In genomic region chr4:134797621-134798020, GRCm38 (mm10) we compare ENCODE assay signal across 18 mouse cellular contexts. TPM values are rescaled to one million over a fixed set of nuclear protein-coding genes. Genes with fewer than 3 reads are reported as not detected.
DNase-seq lines count a peak whose midpoint lies in the region; ATAC-seq and TF ChIP-seq lines count a peak whose summit lies in the region.
"Had no signal": no experiment of that assay in that cellular context is flagged by ENCODE, and none has a peak within 500 bp of the region (broad histone marks: within the 10 kb centered on the region; RNA-seq: fewer than 3 reads in every experiment).

No protein-coding gene starts in this region.

- peaks cover 7% of the 10 kb centered on the region for H3K4me1 ChIP-seq in heart, adult 2 months (ENCODE audit: control insufficient read depth, insufficient read depth, low read length)
- H3K4me1 ChIP-seq in heart, embryonic 12.5 days (replicated peaks), result peaks cover 25% of the 10 kb centered on the region
- H3K4me1 ChIP-seq in kidney, adult 2 months (ENCODE audit: control insufficient read depth, insufficient read depth, low read length), result peaks cover 23% of the 10 kb centered on the region; the same call in 1 of the 2 replicates
- peaks cover 7% of the 10 kb centered on the region; the same call in 1 of the 2 replicates for H3K4me1 ChIP-seq in spleen, adult 2 months (ENCODE audit: control insufficient read depth, insufficient read depth, insufficient read length)
- H3K4me1 ChIP-seq: forebrain, embryonic 13.5 days; hindbrain, embryonic 15.5 days; midbrain, embryonic 13.5 days had no signal

- intact Hi-C loops in heart, adult 2 months (cut with DNase I), result no loop called here

- TF ChIP-seq CTCF in heart, adult 2 months (IDR thresholded peaks at IDR 0.05), result no peak
- TF ChIP-seq CTCF in kidney, adult 2 months (conservative IDR thresholded peaks at IDR 0.05; ENCODE audit: insufficient read depth, insufficient read length, low read depth, low read length), result no peak
- TF ChIP-seq CTCF in spleen, adult 2 months (IDR thresholded peaks at IDR 0.05; ENCODE audit: extremely low read depth, insufficient read depth, insufficient read length, insufficient replicate concordance), result no peak

- no peak overlapping the region for H3K4me2 ChIP-seq in heart, embryonic 12.5 days
- H3K4me2 ChIP-seq: forebrain, embryonic 13.5 days; hindbrain, embryonic 15.5 days; lung, embryonic 15.5 days; midbrain, embryonic 13.5 days had no signal

- TF ChIP-seq POLR2A in heart, adult 2 months (IDR thresholded peaks at IDR 0.05; ENCODE audit: insufficient read depth, low read depth, low read length), result no peak
- no peak for TF ChIP-seq POLR2A in kidney, adult 2 months (IDR thresholded peaks at IDR 0.05; ENCODE audit: low read depth, low read length)
- no peak for TF ChIP-seq POLR2A in spleen, adult 2 months (IDR thresholded peaks at IDR 0.05; ENCODE audit: low read depth, low read length)

- H3K9ac ChIP-seq in heart, adult 2 months (ENCODE audit: low read depth, low read length), result no peak overlapping the region
- H3K9ac ChIP-seq in heart, embryonic 12.5 days, result no peak overlapping the region
- H3K9ac ChIP-seq: forebrain, embryonic 13.5 days; hindbrain, embryonic 15.5 days; liver, embryonic 14.5 days; lung, embryonic 15.5 days; midbrain, embryonic 13.5 days had no signal

- no peak overlapping the region for H3K4me3 ChIP-seq in heart, adult 2 months
- no peak overlapping the region for H3K4me3 ChIP-seq in heart, embryonic 12.5 days
- no peak overlapping the region for H3K4me3 ChIP-seq in kidney, adult 2 months (ENCODE audit: insufficient read depth, low read depth, low read length)
- no peak overlapping the region for H3K4me3 ChIP-seq in spleen, adult 2 months (ENCODE audit: extremely low read depth, insufficient read depth, insufficient read length)
- H3K4me3 ChIP-seq: forebrain, embryonic 13.5 days; hindbrain, embryonic 15.5 days; lung, embryonic 15.5 days; megakaryocyte, embryonic 14.5 days; midbrain, embryonic 13.5 days had no signal

- H3K27ac ChIP-seq in heart, adult 2 months, result peak overlapping the region; percentile 38
- H3K27ac ChIP-seq in heart, embryonic 12.5 days (ENCODE audit: poor library complexity, severe bottlenecking), result no peak overlapping the region
- H3K27ac ChIP-seq in kidney, adult 2 months (ENCODE audit: insufficient read depth, low read depth, low read length), result peak overlapping the region; percentile 41; the same call in 1 of the 2 replicates
- 0 out of 2 replicates have a peak overlapping the region, but pooled peaks have one; percentile 62 for H3K27ac ChIP-seq in spleen, adult 2 months (ENCODE audit: insufficient read depth, low read length)
- H3K27ac ChIP-seq: forebrain, embryonic 13.5 days; hindbrain, embryonic 15.5 days; liver, embryonic 14.5 days; lung, embryonic 15.5 days; midbrain, embryonic 13.5 days had no signal

- no peaks in the 10 kb centered on the region for H3K27me3 ChIP-seq in heart, adult 2 months (ENCODE audit: control insufficient read depth, insufficient read depth, low read length)
- H3K27me3 ChIP-seq in heart, embryonic 12.5 days (replicated peaks), result no peaks in the 10 kb centered on the region
- H3K27me3 ChIP-seq in kidney, adult 2 months (replicated peaks; ENCODE audit: control insufficient read depth, insufficient read depth, low read length), result no peaks in the 10 kb centered on the region
- H3K27me3 ChIP-seq in spleen, adult 2 months (ENCODE audit: control insufficient read depth, insufficient read depth, low read length), result no peaks in the 10 kb centered on the region
- H3K27me3 ChIP-seq: forebrain, embryonic 13.5 days; hindbrain, embryonic 15.5 days; lung, embryonic 15.5 days; midbrain, embryonic 13.5 days had no signal

- peak; percentile 7 for DNase-seq in adrenal gland, postnatal 10 days
- DNase-seq in adrenal gland, postnatal 25 days, result no peak
- peak in 1 of 2 experiments; percentile 16 for DNase-seq in heart, adult 2 months
- DNase-seq in kidney, adult 2 months, result peak; percentile 52
- no peak for DNase-seq in kidney, adult 11 months
- no peak for DNase-seq in spleen, adult 2 months (ENCODE audit: low read depth in 1 of 2, low spot score in 2 of 2)
- DNase-seq in spleen, adult 18-20 months, result no peak
- DNase-seq: adrenal gland, postnatal 36 days; layer of hippocampus, postnatal 36 days; lung, postnatal 36 days had no signal

- no peaks in the 10 kb centered on the region for H3K36me3 ChIP-seq in heart, adult 2 months (ENCODE audit: control insufficient read depth, insufficient read depth, low read length)
- peaks cover 17% of the 10 kb centered on the region for H3K36me3 ChIP-seq in heart, embryonic 12.5 days
- H3K36me3 ChIP-seq in kidney, adult 2 months (ENCODE audit: control insufficient read depth, insufficient read depth, low read length), result no peaks in the 10 kb centered on the region
- H3K36me3 ChIP-seq in spleen, adult 2 months (ENCODE audit: control insufficient read depth, insufficient read depth, low read length), result no peaks in the 10 kb centered on the region

- H3K79me2 ChIP-seq in heart, adult 2 months (replicated peaks; ENCODE audit: control insufficient read depth, insufficient read depth, low read length), result no peaks in the 10 kb centered on the region

- ATAC-seq in heart, embryonic 12.5 days (ENCODE audit: insufficient number of reproducible peaks, low FRiP score), result no peak
- ATAC-seq: activated CD4-positive, CD25-positive, alpha-beta regulatory T cell, adult 4 months; forebrain, embryonic 13.5 days; midbrain, embryonic 13.5 days had no signal

- no peaks in the 10 kb centered on the region for H3K9me3 ChIP-seq in heart, embryonic 12.5 days (replicated peaks)
- H3K9me3 ChIP-seq: forebrain, embryonic 13.5 days; hindbrain, embryonic 15.5 days; lung, embryonic 15.5 days; megakaryocyte, embryonic 14.5 days; midbrain, embryonic 13.5 days had no signal

- 50% methylated on average over 6 of the region's 6 CpGs for WGBS in heart, adult 2 months
- WGBS in heart, embryonic 12.5 days, result 77% methylated on average over 6 of the region's 6 CpGs
- WGBS in kidney, adult 2 months, result 68% methylated on average over 6 of the region's 6 CpGs
- 74% methylated on average over 6 of the region's 6 CpGs for WGBS in spleen, adult 2 months

- TF ChIP-seq EP300 in heart, adult 2 months (IDR thresholded peaks at IDR 0.05; ENCODE audit: insufficient read depth, low read depth, low read length), result no peak

RNA-seq across cellular contexts. Expression of gene Ldlrap1, which starts 29.8 kb away (rescaled TPM):
- 10 to 100 TPM; 37.3 to 48.9 TPM for total RNA-seq in adrenal gland, postnatal 10 days (2021)
- total RNA-seq in adrenal gland, postnatal 25 days (2021), result 42.4 and 43.3 TPM in 2 replicates
- 10 to 100 TPM; 11.5 to 12.6 TPM for total RNA-seq in heart, adult 2 months (2021)
- 12.4 and 14.1 TPM in 2 replicates for polyA plus RNA-seq in heart, adult 2 months (2012; rRNA removed)
- polyA plus RNA-seq in heart, embryonic 12.5 days (2016; fragmentation: Nextera tagmentation; extraction: Ambion mirVana), result 16.5 and 17.8 TPM in 2 replicates
- 21.8 and 22.0 TPM in 2 replicates for polyA plus RNA-seq in kidney, adult 2 months (2012; rRNA removed)
- polyA plus RNA-seq in spleen, adult 2 months (2012; rRNA removed), result 26.7 and 29.8 TPM in 2 replicates

RNA-seq across cellular contexts. Expression of gene Maco1, which starts 55.5 kb away (rescaled TPM):
- total RNA-seq in adrenal gland, postnatal 10 days (2021), result 10 to 100 TPM; 33.3 to 34.5 TPM
- 39.2 and 40.0 TPM in 2 replicates for total RNA-seq in adrenal gland, postnatal 25 days (2021)
- total RNA-seq in heart, adult 2 months (2021), result 10 to 100 TPM; 16.9 to 23.4 TPM
- 5.5 and 9.2 TPM in 2 replicates for polyA plus RNA-seq in heart, adult 2 months (2012; rRNA removed)
- polyA plus RNA-seq in heart, embryonic 12.5 days (2016; fragmentation: Nextera tagmentation; extraction: Ambion mirVana), result 30.6 and 31.4 TPM in 2 replicates
- polyA plus RNA-seq in kidney, adult 2 months (2012; rRNA removed), result 8.5 and 10.8 TPM in 2 replicates
- 6.5 and 8.5 TPM in 2 replicates for polyA plus RNA-seq in spleen, adult 2 months (2012; rRNA removed)

Comparison
In these comparisons a context has a peak if more than half of its experiments do, and no peak if none do; other contexts are left out.
1. DNase-seq: peak in adrenal gland, postnatal 10 days (single experiment) and kidney, adult 2 months (single experiment); none in adrenal gland, postnatal 25 days (single experiment), kidney, adult 11 months (single experiment), spleen, adult 2 months (0 of 2) and spleen, adult 18-20 months (0 of 2).